Mouse (Mus musculus) gastrocnemius, postnatal 36 days (tissue): Measurements from ENCODE around the gene Hmg20b. TPM values are rescaled to one million over a fixed set of nuclear protein-coding genes. Genes with fewer than 3 reads are reported as not detected.

Experiments
- DNase-seq, 2 experiments: peaks; one replicate each; pipeline ENCODE4 v3.0.0; 2022
- intact Hi-C: fragments of 180-260 bp; cut with DNase I; formaldehyde crosslinking; loops from one replicate; pipeline ENCODE4 v1.15.1; 2025
- total RNA-seq, 2 experiments: library from RNA; stranded (reverse); gene quantifications; 2 replicates each; pipeline ENCODE4 v1.2.3; 2021

Hmg20b gene
- total RNA-seq, 2 experiments from 2014 or later, result 19.7 to 20.9 TPM

- intact Hi-C loops, result no loop called here
- DNase-seq, result peak; percentile 85 to 90
These were observed 6.9 kb upstream of the Hmg20b start, which contains the start of gene Mfsd12 for GRCm38 (mm10) chr10:81356991-81357844. Gene Mfsd12 (plus strand): TSS chr10:81357491.

- no peak for DNase-seq
- intact Hi-C loops, result no loop called here
These were observed 6.2 kb upstream of the Hmg20b start for GRCm38 (mm10) chr10:81356352-81356990.

DNA sequence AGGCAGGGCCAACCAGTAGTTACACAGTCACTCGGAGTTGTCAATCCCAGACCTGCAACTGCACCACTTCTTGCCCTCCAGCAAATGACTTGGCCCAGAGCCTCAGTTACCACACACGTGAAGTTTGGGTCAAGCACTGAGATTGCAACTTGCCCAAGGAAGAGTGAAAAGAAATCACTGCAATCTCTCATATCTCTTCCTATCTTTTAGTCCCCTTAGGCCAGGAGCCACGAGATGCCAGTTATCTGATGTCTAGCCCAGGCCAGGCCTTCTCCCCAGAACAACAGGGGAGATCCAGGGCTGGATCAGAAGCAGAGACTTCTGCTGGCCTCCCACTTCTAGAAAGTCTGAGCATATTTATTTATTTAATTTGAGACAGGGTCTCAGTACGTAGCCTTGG, 5.3 kb upstream of the Hmg20b start:
- intact Hi-C loops, result no loop called here
- no peak for DNase-seq

DNA sequence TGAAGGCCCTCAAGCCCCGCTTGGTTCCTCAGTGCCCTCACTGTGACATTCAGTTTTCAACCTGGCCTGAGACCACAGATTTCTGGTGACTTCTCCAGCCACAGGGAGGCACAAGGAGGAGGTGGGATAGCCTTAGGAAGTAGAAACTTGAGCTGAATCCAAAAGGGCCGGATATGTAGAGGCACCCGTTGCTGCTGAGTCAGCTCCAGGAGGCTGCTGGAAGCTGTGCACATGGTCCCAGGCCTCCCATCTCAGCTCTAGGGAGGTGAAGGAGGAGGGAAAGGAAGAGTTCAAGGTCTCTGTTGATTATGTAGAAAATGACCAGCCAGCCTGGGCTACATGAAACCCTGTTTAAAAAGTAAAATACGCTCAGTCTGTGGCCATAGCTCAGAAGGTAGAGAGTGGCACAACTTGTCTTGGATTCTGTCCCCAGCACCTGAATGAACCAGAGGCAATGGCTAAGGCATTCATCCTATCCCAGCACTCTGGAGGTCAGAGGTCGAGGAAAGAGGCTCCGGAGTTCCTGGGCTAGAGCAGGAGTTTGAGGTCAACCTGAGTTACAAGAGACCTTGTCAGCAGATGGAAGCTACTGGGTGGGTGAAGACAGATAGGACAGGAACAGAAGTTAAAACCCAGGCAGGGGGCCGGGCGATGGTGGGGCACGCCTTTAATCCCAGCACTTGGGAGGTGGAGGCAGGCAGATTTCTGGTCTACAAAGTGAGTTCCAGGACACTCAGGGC, 4.6 kb upstream of the Hmg20b start:
- intact Hi-C loops, result no loop called here
- DNase-seq, result no peak

DNA sequence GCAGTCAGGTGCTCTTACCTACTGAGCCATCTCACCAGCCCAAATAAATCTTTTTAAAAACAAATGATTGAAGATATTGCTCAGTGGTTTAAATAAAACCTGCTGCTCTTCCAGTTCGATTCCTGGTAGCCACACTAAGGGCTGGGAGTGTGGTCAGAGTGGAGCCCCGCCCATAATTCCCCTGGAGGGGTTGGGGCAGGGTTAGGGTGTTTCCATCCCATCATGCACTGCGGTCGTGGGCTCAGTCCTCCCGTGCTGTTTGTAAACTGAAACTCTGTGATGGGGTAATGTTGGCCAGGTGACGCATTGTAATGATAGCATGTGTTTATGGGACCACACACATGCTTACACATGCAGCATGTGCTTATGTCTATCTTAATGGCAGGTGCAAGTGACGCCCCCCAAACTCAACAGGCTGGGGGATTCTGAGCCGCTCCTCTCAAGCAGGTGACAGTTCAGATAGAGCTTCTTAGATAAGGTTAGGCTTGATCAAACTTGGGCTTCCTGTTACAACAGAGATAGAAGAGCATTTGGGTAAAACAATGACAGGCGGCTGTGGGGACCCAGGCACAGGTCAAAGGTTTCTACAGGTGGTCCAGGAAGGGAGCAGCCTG, 1.5 kb upstream of the Hmg20b start:
- DNase-seq, result no peak
- intact Hi-C loops, result no loop called here

DNA sequence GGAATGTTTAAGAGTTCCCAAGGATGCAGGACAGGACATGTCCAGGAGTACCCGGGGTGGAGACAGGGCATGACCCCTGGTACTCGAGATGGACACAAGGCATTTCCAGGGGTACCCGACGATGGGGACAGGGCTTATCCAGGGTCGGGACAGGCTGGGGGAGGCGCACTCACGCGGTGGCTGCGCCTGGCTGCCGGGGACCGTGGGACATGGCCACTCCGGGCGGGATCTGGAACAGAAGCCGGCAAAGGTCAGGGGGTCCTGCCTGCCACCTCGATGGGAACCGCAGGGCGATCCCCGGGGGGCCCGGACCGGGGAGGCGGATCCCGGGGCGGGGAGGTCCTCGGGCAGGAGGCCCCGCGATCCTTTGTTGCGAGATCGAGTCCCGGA, 324 bp downstream of the Hmg20b start:
- intact Hi-C loops, result no loop called here
- DNase-seq, result no peak

DNA sequence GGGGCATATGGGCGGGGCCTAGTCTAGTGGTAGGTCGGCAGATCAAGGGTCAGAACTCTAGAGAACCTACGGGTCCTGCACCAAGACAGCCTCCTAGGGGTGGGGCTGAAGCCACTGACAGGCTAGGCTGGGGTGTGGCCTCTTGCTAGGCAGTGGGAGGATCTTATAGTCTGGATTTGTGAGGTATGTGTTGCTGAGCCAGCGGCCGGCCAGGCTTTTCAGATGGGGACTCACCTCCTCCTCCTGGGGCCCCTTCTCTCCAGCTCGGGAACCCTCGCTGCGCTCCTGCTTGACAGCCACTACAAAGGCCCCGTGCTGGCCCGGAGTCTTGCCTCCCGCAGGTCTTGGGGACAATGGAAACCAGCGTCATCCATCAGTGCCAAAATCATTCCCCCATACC, 1.1 kb downstream of the Hmg20b start:
- no peak for DNase-seq
- intact Hi-C loops, result no loop called here

DNA sequence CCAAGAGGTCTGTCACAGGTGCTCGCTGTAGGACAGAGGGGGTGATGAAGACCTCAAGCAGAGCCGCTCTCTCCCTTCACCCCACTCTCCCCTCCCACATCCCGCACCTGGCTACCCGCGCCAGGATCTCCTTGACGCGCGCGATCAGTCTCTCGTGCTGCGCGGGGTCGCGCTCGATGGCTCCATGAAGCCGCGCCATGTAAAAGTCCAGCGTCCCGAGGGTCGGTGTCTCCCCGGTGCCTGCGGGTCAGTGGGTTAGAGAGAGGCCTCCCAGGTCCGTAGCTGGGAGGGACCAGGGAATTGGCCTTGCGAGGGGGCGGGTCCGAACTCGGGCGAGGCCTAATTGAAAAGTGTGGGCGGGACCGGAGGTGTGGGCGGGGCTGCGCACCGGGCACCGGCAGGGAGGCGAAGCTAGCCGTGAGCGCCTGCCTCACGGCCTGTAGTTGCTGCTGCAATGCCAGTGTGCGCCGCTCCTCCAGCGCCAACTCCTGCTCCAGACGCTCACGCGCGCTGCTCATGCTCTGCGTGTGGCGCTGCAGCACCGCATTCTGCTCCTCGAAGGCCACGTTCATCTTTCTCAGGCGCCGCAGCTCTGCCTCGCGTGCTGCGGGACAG, 3.7 kb downstream of the Hmg20b start:
- no peak for DNase-seq
- intact Hi-C loops, result loop anchor here (2.0 kb wide), 1 partner anchor 58 kb away; no protein-coding TSS in a partner anchor

- no peak for DNase-seq
- intact Hi-C loops, result no loop called here
These were observed 5.1 kb downstream of the Hmg20b start for GRCm38 (mm10) chr10:81345162-81345534.

- no peak for DNase-seq
- intact Hi-C loops, result no loop called here
These were observed 5.7 kb downstream of the Hmg20b start for GRCm38 (mm10) chr10:81344421-81345161.

DNA sequence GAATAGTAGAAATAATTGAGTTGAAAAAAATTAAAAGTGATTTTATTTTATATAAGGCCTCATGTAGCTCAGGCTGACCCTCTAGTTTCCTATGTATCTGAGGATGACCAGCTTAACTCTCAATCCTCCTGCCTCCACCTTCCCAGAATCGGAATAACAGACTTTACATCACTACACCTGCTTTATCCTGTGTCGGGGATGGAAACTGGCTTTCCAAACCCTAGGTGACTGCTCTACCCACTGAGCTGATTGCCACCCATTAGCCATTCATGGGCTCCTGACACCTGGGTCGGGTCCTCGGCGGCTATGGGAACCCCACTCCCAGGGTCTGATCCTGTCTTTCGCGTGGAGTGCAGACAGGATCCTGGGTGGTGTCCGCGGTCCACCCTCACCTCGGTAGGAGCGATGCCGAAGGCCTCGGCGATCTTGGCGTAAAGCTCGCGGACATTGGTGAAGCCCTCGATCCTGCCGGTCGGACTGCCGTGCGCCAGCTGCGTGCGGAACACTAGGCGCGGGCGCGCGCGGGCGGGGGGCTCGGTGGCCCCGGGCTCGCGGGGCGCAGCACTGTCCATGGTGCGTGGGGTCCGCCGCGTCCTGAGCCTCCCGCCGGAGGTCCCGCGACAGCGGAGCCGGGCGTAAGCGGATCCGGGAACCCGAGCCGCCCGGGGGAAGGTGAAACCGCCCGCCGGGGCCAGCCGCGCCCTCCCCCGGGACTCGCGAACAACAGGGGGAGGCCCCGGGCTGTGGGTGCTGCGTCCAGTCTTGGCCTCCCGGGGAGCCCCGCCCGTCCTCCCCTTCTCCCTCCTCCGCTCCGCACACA, 7.4 kb downstream of the Hmg20b start, which contains the start of gene Gipc3:
Gene Gipc3 (minus strand): TSS at position 581 of the 820 bp plus-strand sequence.
- DNase-seq, result no peak
- intact Hi-C loops, result no loop called here

- DNase-seq, result peak; percentile 62 to 67
- intact Hi-C loops, result no loop called here
These were observed 8.8 kb downstream of the Hmg20b start for GRCm38 (mm10) chr10:81341333-81341949.

- intact Hi-C loops, result no loop called here
- no peak for DNase-seq
These were observed 9.5 kb downstream of the Hmg20b start for GRCm38 (mm10) chr10:81340551-81341332.

DNA sequence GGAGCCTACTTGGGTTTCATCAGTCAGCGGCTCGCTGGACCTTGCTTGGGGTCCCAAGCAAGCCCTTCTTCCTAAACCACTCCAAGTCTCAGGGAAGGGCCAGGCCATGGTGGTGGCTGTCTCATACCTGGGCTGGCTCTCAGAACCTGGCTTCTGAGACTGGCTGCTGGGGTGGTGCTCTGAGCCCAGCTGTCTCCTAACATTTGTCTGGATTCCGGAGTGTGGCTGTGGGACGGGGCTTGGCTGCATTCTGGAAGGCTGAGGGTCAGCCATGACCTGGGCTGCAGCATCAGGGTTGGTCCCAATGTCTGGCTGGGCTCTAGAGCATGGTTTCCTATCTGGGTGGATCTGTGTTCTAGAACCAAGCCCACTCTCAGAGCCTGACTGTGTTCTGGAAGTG, 13.7 kb downstream of the Hmg20b start:
- intact Hi-C loops, result no loop called here
- DNase-seq, result no peak

- DNase-seq, result no peak
- intact Hi-C loops, result no loop called here
These were observed 14.6 kb downstream of the Hmg20b start for GRCm38 (mm10) chr10:81335393-81336340.

GRCm38 (mm10) chr10:81334324-81334723, 16.0 kb downstream of the Hmg20b start:
- no peak for DNase-seq
- intact Hi-C loops, result no loop called here
